ENCODE assay signal across 21 mouse cellular contexts in the genomic region with DNA sequence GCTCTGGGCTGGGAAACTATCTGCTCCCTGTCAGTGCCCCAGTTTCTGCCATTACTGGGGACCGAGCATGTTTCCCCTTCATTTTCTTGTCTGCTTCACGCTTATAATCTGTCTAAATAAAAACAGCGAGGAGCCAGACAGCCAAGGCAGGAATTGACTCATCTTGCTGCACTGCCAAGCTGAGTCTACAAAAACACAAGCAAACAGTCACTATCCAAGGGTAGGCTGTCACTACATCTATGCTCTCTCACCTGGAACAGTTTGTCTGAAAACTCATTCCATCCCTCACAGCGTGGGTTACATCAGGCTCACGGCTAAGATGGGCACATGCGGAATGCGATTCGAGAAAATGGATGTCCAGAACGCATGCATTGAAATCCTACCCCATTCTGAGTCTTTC.
DNase-seq lines count a peak whose midpoint lies in the region; ATAC-seq lines count a peak whose summit lies in the region.
"Had no signal": no experiment of that assay in that cellular context is flagged by ENCODE, and none has a peak within 500 bp of the region (broad histone marks: within the 10 kb centered on the region; RNA-seq: fewer than 3 reads in every experiment).

No protein-coding gene starts in this region.

- no peaks in the 10 kb centered on the region for H3K9me3 ChIP-seq in forebrain, embryonic 16.5 days (ENCODE audit: control insufficient read depth, low read length)
- H3K9me3 ChIP-seq in forebrain, embryonic 12.5 days: no peaks in the 10 kb centered on the region
- H3K9me3 ChIP-seq in embryonic facial prominence, embryonic 15.5 days (replicated peaks): no peaks in the 10 kb centered on the region
- H3K9me3 ChIP-seq: heart, embryonic 13.5 days; limb, embryonic 13.5 days had no signal

- DNase-seq in layer of hippocampus, adult 9-11 months: peak; percentile 24
- DNase-seq in layer of hippocampus, adult 8-10 months (ENCODE audit: low spot score in 2 of 2): no peak
- DNase-seq in lung, adult 18-20 months: no peak
- no peak for DNase-seq in heart, postnatal 14 days
- DNase-seq: adrenal gland, postnatal 25 days; heart, postnatal 10 days; kidney, postnatal 14 days; liver, postnatal 0 days; midbrain, embryonic 14.5 days; thymus, postnatal 4 days had no signal

- WGBS in forebrain, embryonic 16.5 days: 80% methylated on average over 9 of the region's 9 CpGs
- 87% methylated on average over 9 of the region's 9 CpGs for WGBS in forebrain, embryonic 12.5 days
- WGBS in embryonic facial prominence, embryonic 15.5 days: 51% methylated on average over 9 of the region's 9 CpGs

- no peak overlapping the region for H3K4me2 ChIP-seq in forebrain, embryonic 16.5 days (ENCODE audit: low read length)
- no peak overlapping the region for H3K4me2 ChIP-seq in forebrain, embryonic 12.5 days
- H3K4me2 ChIP-seq in embryonic facial prominence, embryonic 15.5 days (replicated peaks): no peak overlapping the region
- H3K4me2 ChIP-seq: heart, embryonic 13.5 days; limb, embryonic 13.5 days; liver, embryonic 11.5 days had no signal

- no peak overlapping the region for H3K9ac ChIP-seq in forebrain, embryonic 16.5 days (replicated peaks; ENCODE audit: low read depth, low read length)
- H3K9ac ChIP-seq in forebrain, embryonic 12.5 days: no peak overlapping the region
- no peak overlapping the region for H3K9ac ChIP-seq in embryonic facial prominence, embryonic 15.5 days
- H3K9ac ChIP-seq: heart, embryonic 13.5 days; limb, embryonic 13.5 days; liver, postnatal 0 days had no signal

- 0 out of 2 replicates have a peak, but pooled peaks have one; percentile 10 for ATAC-seq in forebrain, embryonic 16.5 days
- ATAC-seq in forebrain, embryonic 12.5 days (ENCODE audit: low FRiP score): no peak
- ATAC-seq in embryonic facial prominence, embryonic 15.5 days (ENCODE audit: insufficient number of reproducible peaks, low FRiP score, low TSS enrichment, low read depth): no peak
- ATAC-seq: forebrain, embryonic 14.5 days; intestine, postnatal 0 days; liver, postnatal 0 days; lung, postnatal 0 days had no signal

- H3K4me3 ChIP-seq in forebrain, embryonic 16.5 days (replicated peaks; ENCODE audit: low read length): no peak overlapping the region
- no peak overlapping the region for H3K4me3 ChIP-seq in forebrain, embryonic 12.5 days (replicated peaks)
- H3K4me3 ChIP-seq in embryonic facial prominence, embryonic 15.5 days (replicated peaks): no peak overlapping the region
- H3K4me3 ChIP-seq: erythroblast, embryonic 14.5 days; heart, embryonic 13.5 days; limb, embryonic 13.5 days had no signal

- intact Hi-C loops in heart, postnatal 14 days (cut with DNase I): no loop called here

- H3K36me3 ChIP-seq in forebrain, embryonic 16.5 days (ENCODE audit: control insufficient read depth, insufficient read depth): no peaks in the 10 kb centered on the region
- no peaks in the 10 kb centered on the region for H3K36me3 ChIP-seq in forebrain, embryonic 12.5 days (replicated peaks)
- H3K36me3 ChIP-seq in embryonic facial prominence, embryonic 15.5 days: no peaks in the 10 kb centered on the region
- H3K36me3 ChIP-seq: heart, embryonic 13.5 days; limb, embryonic 13.5 days had no signal

- no peaks in the 10 kb centered on the region for H3K27me3 ChIP-seq in forebrain, embryonic 16.5 days (replicated peaks; ENCODE audit: control insufficient read depth, insufficient read depth, low read length)
- no peaks in the 10 kb centered on the region for H3K27me3 ChIP-seq in forebrain, embryonic 12.5 days
- no peaks in the 10 kb centered on the region for H3K27me3 ChIP-seq in embryonic facial prominence, embryonic 15.5 days
- H3K27me3 ChIP-seq: heart, embryonic 13.5 days; limb, embryonic 13.5 days had no signal

- H3K27ac ChIP-seq in forebrain, embryonic 16.5 days (ENCODE audit: low read length): no peak overlapping the region
- no peak overlapping the region for H3K27ac ChIP-seq in forebrain, embryonic 12.5 days
- peak overlapping the region; percentile 48 for H3K27ac ChIP-seq in embryonic facial prominence, embryonic 15.5 days (replicated peaks)
- H3K27ac ChIP-seq: heart, embryonic 13.5 days; macrophage had no signal

- peaks cover 9% of the 10 kb centered on the region; the same call in 1 of the 2 replicates for H3K4me1 ChIP-seq in forebrain, embryonic 16.5 days (replicated peaks; ENCODE audit: control insufficient read depth, insufficient read depth, low read length)
- peaks cover 21% of the 10 kb centered on the region for H3K4me1 ChIP-seq in forebrain, embryonic 12.5 days
- peaks cover 14% of the 10 kb centered on the region for H3K4me1 ChIP-seq in embryonic facial prominence, embryonic 15.5 days
- H3K4me1 ChIP-seq: heart, embryonic 13.5 days had no signal
